Mouse (Mus musculus): ENCODE results near the gene Aff1.

DNA sequence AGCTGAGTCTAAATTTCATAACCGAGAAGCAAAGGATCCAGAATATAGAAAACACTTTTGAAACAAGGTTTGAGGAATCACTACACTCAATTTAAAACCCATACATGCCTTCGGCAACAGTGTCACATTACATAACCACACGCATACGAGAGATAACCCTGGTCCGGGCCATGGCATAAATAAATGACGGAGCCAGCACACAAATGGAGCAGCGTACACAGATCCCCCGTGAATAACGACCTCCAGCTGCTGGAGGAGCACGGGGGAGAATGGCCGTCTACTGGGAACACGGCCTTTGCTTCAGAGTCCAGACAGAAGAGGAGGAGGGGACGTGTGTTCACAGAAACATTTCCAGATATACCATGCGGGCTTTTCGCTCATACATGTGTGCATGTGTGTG lies 197.6 kb downstream of the Aff1 start:
- TF ChIP-seq CTCF (IDR thresholded peaks at IDR 0.05; ENCODE audit: low read depth, low read length) (no peak), POLR2A (IDR thresholded peaks at IDR 0.05; ENCODE audit: extremely low read depth, insufficient read depth, low read length) (no peak)

Measured in liver, adult 2 months (tissue).